Mouse (Mus musculus) ES-CJ7 (cell line): ENCODE results near the gene RPS10-NUDT3.

Experiments
- DNase-seq: peaks from one replicate; pipeline ENCODE4 v3.0.0; 2011; ENCODE audit warnings: low read depth, low spot score

Gene RPS10-NUDT3

DNA sequence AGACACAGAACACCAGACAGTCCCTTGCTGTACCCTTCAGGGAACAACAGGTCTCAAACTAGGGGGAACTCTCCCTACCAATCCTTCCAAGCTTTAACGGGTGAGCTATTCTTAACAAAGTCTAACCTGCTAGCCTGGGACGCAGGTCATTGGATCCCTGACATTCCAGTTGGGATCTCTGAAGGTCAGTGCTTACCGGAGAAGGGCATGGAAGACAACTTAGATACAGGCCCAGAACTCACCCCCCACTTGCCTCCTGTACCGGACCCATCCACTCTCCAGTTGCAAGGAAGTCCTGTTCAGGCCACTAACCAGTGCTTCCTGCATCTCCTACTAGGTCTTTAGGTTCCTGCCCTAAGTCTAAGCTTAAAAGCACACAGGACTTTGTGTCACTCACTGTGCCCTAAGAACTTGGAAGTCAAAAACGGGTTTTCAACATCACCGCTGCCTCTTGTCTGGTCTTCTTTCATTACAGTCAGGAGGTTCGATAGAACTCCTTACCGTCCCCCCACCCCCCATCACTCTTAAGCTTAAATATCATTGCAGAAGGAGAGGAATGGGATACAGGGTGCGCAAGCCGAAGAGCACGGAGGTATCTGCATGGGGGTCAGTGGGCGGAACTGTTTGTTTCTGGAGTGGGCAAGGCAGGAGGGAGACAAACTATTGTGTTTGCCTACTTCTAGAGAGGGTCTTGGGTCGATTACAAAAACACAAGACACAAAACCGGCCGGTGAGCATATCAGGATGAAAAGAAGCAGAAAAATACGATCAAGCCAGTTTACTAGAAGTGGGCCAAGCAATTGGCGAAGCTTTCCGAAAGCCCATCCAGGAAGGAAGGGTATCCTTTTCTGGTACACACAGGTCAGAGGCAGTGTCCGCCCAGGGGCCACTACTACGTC lies 80.7 kb downstream of the RPS10-NUDT3 start:
- DNase-seq = peak; percentile 81

DNA sequence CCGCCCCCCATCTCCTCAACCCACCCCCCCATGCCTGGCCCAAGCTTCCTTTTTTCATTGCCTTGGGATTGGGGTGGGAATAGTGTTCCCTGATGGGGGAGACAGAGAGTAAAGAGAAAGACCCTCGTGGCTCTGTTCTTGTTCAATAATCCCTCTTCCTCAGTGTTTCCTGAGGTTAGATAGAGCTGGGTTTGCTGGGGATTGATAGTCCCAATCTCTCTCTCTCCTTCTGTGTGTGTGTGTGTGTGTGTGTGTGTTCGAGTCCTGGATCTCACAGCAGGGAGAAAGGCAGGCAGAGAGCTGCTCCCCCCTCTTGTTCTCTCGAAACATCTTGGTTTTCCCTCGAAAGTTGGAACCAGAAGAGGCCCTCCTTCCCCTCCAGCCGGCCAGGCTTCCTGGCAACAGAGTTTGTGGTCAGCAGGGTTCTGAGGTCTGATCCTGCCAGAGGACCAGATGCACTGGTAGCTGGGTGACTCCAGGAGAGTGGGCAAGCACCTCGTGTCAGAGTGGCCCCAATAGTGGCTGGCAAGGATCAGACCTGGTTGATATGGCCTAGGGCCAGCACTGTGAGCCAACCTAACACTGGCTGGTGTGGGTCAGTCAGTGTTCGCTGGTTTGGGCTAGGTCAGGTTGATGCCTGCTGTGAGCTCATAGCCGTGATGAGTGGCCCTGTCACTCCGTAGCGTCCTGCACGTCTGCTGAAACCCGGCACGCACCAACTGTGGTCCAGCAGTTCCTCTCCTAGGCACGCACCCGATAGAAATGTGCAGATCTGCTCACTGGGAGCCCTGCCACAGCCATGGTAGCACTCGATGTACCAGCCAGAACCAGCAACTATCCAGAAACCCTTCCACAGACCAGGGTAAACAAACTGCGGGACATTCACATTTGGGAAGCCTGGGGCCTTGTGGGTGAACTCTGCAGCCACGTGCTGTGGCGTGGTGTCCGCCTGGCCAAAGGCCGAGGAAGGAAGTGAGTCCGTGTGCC lies 82.5 kb downstream of the RPS10-NUDT3 start:
- no peak for DNase-seq

DNA sequence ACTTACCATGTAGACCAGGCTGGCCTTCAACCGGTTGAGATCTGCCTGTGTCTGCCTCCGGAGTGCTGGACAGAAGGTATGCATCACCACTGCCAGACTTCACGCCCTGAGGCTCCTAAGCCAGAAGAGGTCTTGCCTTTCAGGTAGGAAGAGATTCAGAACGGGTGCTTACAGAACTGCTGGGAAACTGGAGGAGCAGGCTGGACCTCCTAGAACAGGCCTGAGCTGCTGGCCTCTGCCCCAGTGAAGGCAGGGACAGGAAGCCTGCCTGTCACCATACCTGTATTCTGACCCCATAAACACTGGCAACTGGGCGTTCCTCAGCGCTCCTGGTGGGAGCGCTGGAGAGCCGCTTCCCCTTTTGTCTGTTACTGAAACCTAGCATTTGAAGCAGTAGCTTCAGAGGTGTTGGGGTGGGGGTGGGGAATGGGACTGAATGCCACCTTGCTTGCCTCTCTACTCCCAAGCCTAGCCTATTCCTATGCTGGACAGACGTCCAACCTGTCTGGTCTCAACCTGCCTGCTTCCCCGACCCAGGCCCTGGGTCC lies 83.6 kb downstream of the RPS10-NUDT3 start:
- DNase-seq = peak; percentile 64

GRCm38 (mm10) chr17:27549234-27549633 lies 85.8 kb downstream of the RPS10-NUDT3 start:
- no peak for DNase-seq

GRCm38 (mm10) chr17:27547253-27547868 lies 87.7 kb downstream of the RPS10-NUDT3 start:
- no peak for DNase-seq

GRCm38 (mm10) chr17:27546574-27547085 lies 88.4 kb downstream of the RPS10-NUDT3 start:
- DNase-seq = no peak

- no peak for DNase-seq
Observed at GRCm38 (mm10) chr17:27545991-27546390, 89.0 kb downstream of the RPS10-NUDT3 start.

GRCm38 (mm10) chr17:27544551-27544950 lies 90.5 kb downstream of the RPS10-NUDT3 start:
- no peak for DNase-seq

- DNase-seq = no peak
Observed at GRCm38 (mm10) chr17:27541984-27542383, 93.0 kb downstream of the RPS10-NUDT3 start.

DNA sequence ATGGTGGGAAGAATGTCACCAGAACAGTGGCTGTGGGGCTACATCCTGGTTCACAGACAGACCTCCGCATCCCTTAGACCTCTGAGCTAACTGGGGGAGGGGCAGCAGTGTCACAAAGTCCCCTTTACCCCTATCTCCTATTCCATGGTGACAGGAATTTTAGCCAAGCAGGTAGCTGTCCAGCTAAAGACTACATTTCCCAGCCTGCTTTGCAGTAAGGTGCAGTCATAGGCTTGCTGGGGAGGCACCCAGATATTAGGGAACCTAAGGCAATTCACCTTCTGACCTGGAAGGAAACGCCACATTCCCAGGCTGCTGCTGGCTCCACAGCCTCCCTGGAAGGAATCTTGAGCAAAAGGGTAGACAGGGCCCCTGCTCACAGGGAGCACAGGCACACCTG lies 93.8 kb downstream of the RPS10-NUDT3 start:
- DNase-seq = no peak

GRCm38 (mm10) chr17:27534718-27535117 lies 100.3 kb downstream of the RPS10-NUDT3 start:
- peak; percentile 93 for DNase-seq

DNA sequence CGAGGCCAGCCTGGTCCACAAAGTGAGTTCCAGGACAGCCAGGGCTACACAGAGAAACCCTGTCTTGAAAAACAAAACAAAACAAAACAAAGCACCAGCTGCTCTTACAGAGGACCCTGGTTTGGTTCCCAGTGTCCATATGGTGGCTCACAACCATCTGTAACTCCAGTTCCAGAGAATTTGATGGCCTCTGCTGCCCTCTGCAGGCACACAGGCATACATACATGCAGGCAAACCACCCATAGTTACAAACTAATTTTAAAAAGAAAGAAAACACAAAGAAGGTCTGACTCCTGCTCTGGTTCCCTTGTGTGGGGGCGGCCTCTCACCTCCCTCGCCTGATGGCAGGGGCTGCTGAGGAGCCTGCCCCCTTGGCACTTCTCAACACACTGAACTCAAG lies 101.7 kb downstream of the RPS10-NUDT3 start:
- DNase-seq = no peak

DNA sequence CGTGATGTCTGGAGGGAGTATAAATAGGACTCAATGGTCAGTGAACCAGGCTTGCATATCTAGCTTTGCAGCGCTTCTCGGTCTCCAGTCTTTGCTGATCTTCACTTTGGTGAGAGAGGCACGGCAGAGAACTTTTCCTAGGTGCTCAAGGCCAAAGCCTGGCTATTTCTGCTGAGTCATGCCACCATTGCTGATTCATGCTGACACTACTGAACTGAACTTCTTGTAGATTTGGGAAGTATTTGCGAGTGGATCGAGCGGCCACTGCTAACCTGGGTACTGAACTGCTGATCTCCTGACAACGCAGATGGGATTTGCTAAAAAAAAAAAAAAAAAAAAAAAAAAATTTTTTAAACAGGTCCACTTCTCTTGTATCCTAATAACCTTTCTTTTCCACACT lies 102.9 kb downstream of the RPS10-NUDT3 start:
- no peak for DNase-seq
